Mouse (Mus musculus): ENCODE data around the gene Ugt1a1. TPM values are rescaled to one million over a fixed set of nuclear protein-coding genes. Genes with fewer than 3 reads are reported as not detected.
A peak's percentile ranks its signal among the peaks of the same experiment; 100 is the strongest.

Gene Ugt1a1
- polyA plus RNA-seq, 1 experiment from 2014 or later = 0.33 TPM

GRCm38 (mm10) chr1:88212341-88213045 is 734 bp downstream of the Ugt1a1 start:
- ATAC-seq (ENCODE audit: low FRiP score, low read depth) = 0 out of 2 replicates have a peak, but pooled peaks have one; percentile 17
- H3K9me3 ChIP-seq = peaks cover 57% of the 10 kb centered on the region
- no peaks in the 10 kb centered on the region for H3K4me1 ChIP-seq
- no peak overlapping the region for H3K27ac ChIP-seq
- no peaks in the 10 kb centered on the region for H3K27me3 ChIP-seq
- H3K9ac ChIP-seq = no peak overlapping the region
- WGBS = 60% methylated on average over 8 of the region's 8 CpGs
- no peak overlapping the region for H3K4me2 ChIP-seq (replicated peaks)
- no peaks in the 10 kb centered on the region for H3K36me3 ChIP-seq
- H3K4me3 ChIP-seq = no peak overlapping the region

- 77% methylated on average over 1 of the region's 1 CpGs for WGBS
- no peaks in the 10 kb centered on the region for H3K4me1 ChIP-seq
- no peak for ATAC-seq (ENCODE audit: low FRiP score, low read depth)
Observed at GRCm38 (mm10) chr1:88213061-88213460, 1.3 kb downstream of the Ugt1a1 start.

GRCm38 (mm10) chr1:88213766-88214461 is 2.2 kb downstream of the Ugt1a1 start:
- 74% methylated on average over 2 of the region's 2 CpGs for WGBS
- Histone ChIP-seq H3K27ac (no peak overlapping the region), H3K36me3 (no peaks in the 10 kb centered on the region), H3K4me2 (replicated peaks) (no peak overlapping the region), H3K4me1 (no peaks in the 10 kb centered on the region), H3K9ac (no peak overlapping the region), H3K9me3 (peaks cover 60% of the 10 kb centered on the region), H3K4me3 (no peak overlapping the region), H3K27me3 (no peaks in the 10 kb centered on the region)
- no peak for ATAC-seq (ENCODE audit: low FRiP score, low read depth)

More at GRCm38 (mm10) chr1:88213061-88213460, 1.3 kb downstream of the Ugt1a1 start:
- H3K27ac ChIP-seq = no peak overlapping the region
- H3K27me3 ChIP-seq = no peaks in the 10 kb centered on the region
- H3K4me2 ChIP-seq (replicated peaks) = no peak overlapping the region
- H3K9ac ChIP-seq = no peak overlapping the region
- no peak overlapping the region for H3K4me3 ChIP-seq
- no peaks in the 10 kb centered on the region for H3K36me3 ChIP-seq
- peaks cover 60% of the 10 kb centered on the region for H3K9me3 ChIP-seq

- Histone ChIP-seq H3K4me3 (no peak overlapping the region), H3K4me1 (no peaks in the 10 kb centered on the region), H3K4me2 (replicated peaks) (no peak overlapping the region), H3K36me3 (no peaks in the 10 kb centered on the region), H3K9ac (no peak overlapping the region), H3K27ac (no peak overlapping the region), H3K9me3 (peaks cover 60% of the 10 kb centered on the region), H3K27me3 (no peaks in the 10 kb centered on the region)
- 76% methylated on average over 2 of the region's 2 CpGs for WGBS
- ATAC-seq (ENCODE audit: low FRiP score, low read depth) = no peak
Observed at GRCm38 (mm10) chr1:88214462-88214952, 2.7 kb downstream of the Ugt1a1 start.

- H3K9me3 ChIP-seq = peaks cover 60% of the 10 kb centered on the region
Observed at GRCm38 (mm10) chr1:88215466-88216380, 4.0 kb downstream of the Ugt1a1 start.

GRCm38 (mm10) chr1:88216551-88216950 is 4.8 kb downstream of the Ugt1a1 start:
- Histone ChIP-seq H3K36me3 (no peaks in the 10 kb centered on the region), H3K9me3 (peaks cover 56% of the 10 kb centered on the region), H3K4me1 (no peaks in the 10 kb centered on the region), H3K4me2 (replicated peaks) (no peak overlapping the region), H3K9ac (no peak overlapping the region), H3K4me3 (no peak overlapping the region), H3K27me3 (no peaks in the 10 kb centered on the region), H3K27ac (no peak overlapping the region)
- WGBS = 58% methylated on average over 2 of the region's 2 CpGs
- no peak for ATAC-seq (ENCODE audit: low FRiP score, low read depth)

More at GRCm38 (mm10) chr1:88215466-88216380, 4.0 kb downstream of the Ugt1a1 start:
- no peak for ATAC-seq (ENCODE audit: low FRiP score, low read depth)
- Histone ChIP-seq H3K27me3 (no peaks in the 10 kb centered on the region), H3K27ac (no peak overlapping the region), H3K36me3 (no peaks in the 10 kb centered on the region), H3K4me1 (no peaks in the 10 kb centered on the region), H3K9ac (no peak overlapping the region), H3K4me3 (no peak overlapping the region), H3K4me2 (replicated peaks) (no peak overlapping the region)
- 72% methylated on average over 10 of the region's 10 CpGs for WGBS

- no peak overlapping the region for H3K4me2 ChIP-seq (replicated peaks)
- H3K9ac ChIP-seq = no peak overlapping the region
- H3K4me3 ChIP-seq = no peak overlapping the region
- no peaks in the 10 kb centered on the region for H3K4me1 ChIP-seq
- peaks cover 52% of the 10 kb centered on the region for H3K9me3 ChIP-seq
- no peak for ATAC-seq (ENCODE audit: low FRiP score, low read depth)
- no peak overlapping the region for H3K27ac ChIP-seq
- 58% methylated on average over 2 of the region's 2 CpGs for WGBS
- H3K36me3 ChIP-seq = no peaks in the 10 kb centered on the region
- no peaks in the 10 kb centered on the region for H3K27me3 ChIP-seq
Observed at GRCm38 (mm10) chr1:88217144-88217543, 5.4 kb downstream of the Ugt1a1 start.

GRCm38 (mm10) chr1:88217576-88217975 is 5.8 kb downstream of the Ugt1a1 start:
- H3K4me2 ChIP-seq (replicated peaks) = no peak overlapping the region
- H3K4me3 ChIP-seq = no peak overlapping the region
- ATAC-seq (ENCODE audit: low FRiP score, low read depth) = no peak
- 41% methylated on average over 3 of the region's 3 CpGs for WGBS
- no peak overlapping the region for H3K27ac ChIP-seq
- H3K27me3 ChIP-seq = no peaks in the 10 kb centered on the region
- H3K36me3 ChIP-seq = no peaks in the 10 kb centered on the region
- H3K9ac ChIP-seq = no peak overlapping the region
- H3K4me1 ChIP-seq = no peaks in the 10 kb centered on the region
- H3K9me3 ChIP-seq = peaks cover 49% of the 10 kb centered on the region

- Histone ChIP-seq H3K9me3 (peaks cover 45% of the 10 kb centered on the region), H3K4me3 (no peak overlapping the region), H3K4me1 (no peaks in the 10 kb centered on the region), H3K27ac (no peak overlapping the region), H3K9ac (no peak overlapping the region), H3K36me3 (no peaks in the 10 kb centered on the region), H3K27me3 (no peaks in the 10 kb centered on the region), H3K4me2 (replicated peaks) (no peak overlapping the region)
- 75% methylated on average over 9 of the region's 9 CpGs for WGBS
- ATAC-seq (ENCODE audit: low FRiP score, low read depth) = no peak
Observed at GRCm38 (mm10) chr1:88218051-88218450, 6.3 kb downstream of the Ugt1a1 start.

GRCm38 (mm10) chr1:88218591-88218990 is 6.8 kb downstream of the Ugt1a1 start:
- no peak overlapping the region for H3K9ac ChIP-seq
- no peak overlapping the region for H3K27ac ChIP-seq
- H3K27me3 ChIP-seq = no peaks in the 10 kb centered on the region
- H3K4me3 ChIP-seq = no peak overlapping the region
- ATAC-seq (ENCODE audit: low FRiP score, low read depth) = no peak
- no peak overlapping the region for H3K4me2 ChIP-seq (replicated peaks)
- peaks cover 39% of the 10 kb centered on the region for H3K9me3 ChIP-seq
- no peaks in the 10 kb centered on the region for H3K4me1 ChIP-seq
- H3K36me3 ChIP-seq = no peaks in the 10 kb centered on the region
- 50% methylated on average over 4 of the region's 4 CpGs for WGBS

GRCm38 (mm10) chr1:88219054-88219453 is 7.3 kb downstream of the Ugt1a1 start:
- H3K9me3 ChIP-seq = peaks cover 35% of the 10 kb centered on the region
- no peaks in the 10 kb centered on the region for H3K4me1 ChIP-seq
- ATAC-seq (ENCODE audit: low FRiP score, low read depth) = no peak
- WGBS = 21% methylated on average over 1 of the region's 1 CpGs
- no peak overlapping the region for H3K27ac ChIP-seq
- no peak overlapping the region for H3K4me3 ChIP-seq
- H3K4me2 ChIP-seq (replicated peaks) = no peak overlapping the region
- H3K9ac ChIP-seq = no peak overlapping the region
- no peaks in the 10 kb centered on the region for H3K36me3 ChIP-seq
- H3K27me3 ChIP-seq = no peaks in the 10 kb centered on the region

GRCm38 (mm10) chr1:88220336-88220735 is 8.6 kb downstream of the Ugt1a1 start:
- no peaks in the 10 kb centered on the region for H3K4me1 ChIP-seq
- H3K4me3 ChIP-seq = no peak overlapping the region
- no peak for ATAC-seq (ENCODE audit: low FRiP score, low read depth)
- H3K4me2 ChIP-seq (replicated peaks) = no peak overlapping the region
- H3K27ac ChIP-seq = no peak overlapping the region
- H3K36me3 ChIP-seq = no peaks in the 10 kb centered on the region
- no peak overlapping the region for H3K9ac ChIP-seq
- peaks cover 26% of the 10 kb centered on the region for H3K9me3 ChIP-seq
- H3K27me3 ChIP-seq = no peaks in the 10 kb centered on the region

Data from limb, embryonic 13.5 days (tissue).